Mouse (Mus musculus) limb, embryonic 15.5 days (tissue): ENCODE measurements around the gene Lat. TPM values are rescaled to one million over a fixed set of nuclear protein-coding genes. Genes with fewer than 3 reads are reported as not detected.

Experiments used
- ATAC-seq: fragments of 200-750 bp; cut with Nextera tagmentation; 2 replicates; pipeline ENCODE4 v1.8.0; 2017; ENCODE audit warnings: low read depth, moderate TSS enrichment; ENCODE audit not compliant: insufficient number of reproducible peaks, low FRiP score, low TSS enrichment
- H3K27ac ChIP-seq: fragments of 300-500 bp; sonication (generic); 2 replicates; pipeline ENCODE4 v1.5.1; 2015; ENCODE audit warnings: moderate library complexity, mild to moderate bottlenecking, inconsistent platforms
- H3K27me3 ChIP-seq: fragments of 300-500 bp; sonication (generic); 2 replicates; pipeline ENCODE4 v1.6.1; 2015; ENCODE audit warnings: inconsistent platforms
- H3K36me3 ChIP-seq: fragments of 300-500 bp; sonication (generic); 2 replicates; pipeline ENCODE4 v1.6.1; 2015; ENCODE audit warnings: inconsistent platforms
- H3K4me1 ChIP-seq: fragments of 300-500 bp; sonication (generic); 2 replicates; pipeline ENCODE4 v1.6.1; 2015; ENCODE audit warnings: inconsistent platforms
- H3K4me2 ChIP-seq: fragments of 300-500 bp; sonication (generic); 2 replicates; pipeline ENCODE4 v1.6.1; 2015; ENCODE audit warnings: mild to moderate bottlenecking, inconsistent platforms
- H3K4me3 ChIP-seq: fragments of 300-500 bp; sonication (generic); 2 replicates; pipeline ENCODE4 v1.5.1; 2015; ENCODE audit warnings: mild to moderate bottlenecking, inconsistent platforms
- H3K9ac ChIP-seq: fragments of 300-500 bp; sonication (generic); 2 replicates; pipeline ENCODE4 v1.6.1; 2015; ENCODE audit warnings: inconsistent platforms
- H3K9me3 ChIP-seq: fragments of 300-500 bp; sonication (generic); 2 replicates; pipeline ENCODE4 v1.6.1; 2016; ENCODE audit warnings: inconsistent platforms
- WGBS: fragments of 180-500 bp; shearing (Covaris S2); methylation state at CpG from one replicate; pipeline ENCODE4 v1.1.7; 2015; 5-methylcytosine and 5-hydroxymethylcytosine counted together
- polyA plus RNA-seq: library from polyadenylated mRNA; unstranded; fragments of >200 nt; fragmentation: Nextera tagmentation; extraction: Ambion mirVana; gene quantifications from 2 replicates; pipeline ENCODE4 v1.2.1, GENCODE M21; 2015

Gene Lat
- polyA plus RNA-seq, 1 experiment from 2014 or later: 1.8 TPM

GRCm38 (mm10) chr7:126363038-126363437 lies 6.3 kb downstream of the Lat start:
- H3K9ac ChIP-seq: no peak overlapping the region
- ATAC-seq: no peak
- no peak overlapping the region for H3K4me3 ChIP-seq
- no peaks in the 10 kb centered on the region for H3K9me3 ChIP-seq
- H3K36me3 ChIP-seq: peaks cover 13% of the 10 kb centered on the region
- WGBS: 81% methylated on average over 6 of the region's 6 CpGs
- H3K4me2 ChIP-seq: no peak overlapping the region
- no peaks in the 10 kb centered on the region for H3K4me1 ChIP-seq
- no peaks in the 10 kb centered on the region for H3K27me3 ChIP-seq
- H3K27ac ChIP-seq: no peak overlapping the region

GRCm38 (mm10) chr7:126359049-126359448 lies 10.3 kb downstream of the Lat start:
- no peak overlapping the region for H3K4me2 ChIP-seq
- H3K9me3 ChIP-seq: no peaks in the 10 kb centered on the region
- no peaks in the 10 kb centered on the region for H3K36me3 ChIP-seq
- H3K27ac ChIP-seq: no peak overlapping the region
- H3K9ac ChIP-seq: no peak overlapping the region
- no peaks in the 10 kb centered on the region for H3K4me1 ChIP-seq
- WGBS: 59% methylated on average over 13 of the region's 13 CpGs
- H3K27me3 ChIP-seq: no peaks in the 10 kb centered on the region
- ATAC-seq: no peak
- H3K4me3 ChIP-seq: no peak overlapping the region

GRCm38 (mm10) chr7:126358413-126358812 lies 11.0 kb downstream of the Lat start:
- WGBS: 91% methylated on average over 9 of the region's 9 CpGs
- H3K9ac ChIP-seq: no peak overlapping the region

GRCm38 (mm10) chr7:126357838-126358237 lies 11.5 kb downstream of the Lat start:
- Histone ChIP-seq H3K36me3 (no peaks in the 10 kb centered on the region), H3K4me3 (no peak overlapping the region), H3K27me3 (no peaks in the 10 kb centered on the region), H3K27ac (no peak overlapping the region), H3K9ac (no peak overlapping the region), H3K9me3 (no peaks in the 10 kb centered on the region), H3K4me2 (no peak overlapping the region), H3K4me1 (no peaks in the 10 kb centered on the region)
- 83% methylated on average over 6 of the region's 6 CpGs for WGBS
- no peak for ATAC-seq

More at GRCm38 (mm10) chr7:126358413-126358812, 11.0 kb downstream of the Lat start:
- H3K27ac ChIP-seq: no peak overlapping the region
- H3K9me3 ChIP-seq: no peaks in the 10 kb centered on the region
- H3K4me3 ChIP-seq: no peak overlapping the region
- ATAC-seq: no peak
- H3K27me3 ChIP-seq: no peaks in the 10 kb centered on the region
- no peak overlapping the region for H3K4me2 ChIP-seq
- no peaks in the 10 kb centered on the region for H3K36me3 ChIP-seq
- no peaks in the 10 kb centered on the region for H3K4me1 ChIP-seq

- Histone ChIP-seq H3K27ac (no peak overlapping the region), H3K4me3 (no peak overlapping the region), H3K9me3 (no peaks in the 10 kb centered on the region), H3K4me1 (no peaks in the 10 kb centered on the region), H3K27me3 (no peaks in the 10 kb centered on the region), H3K4me2 (no peak overlapping the region), H3K36me3 (no peaks in the 10 kb centered on the region), H3K9ac (no peak overlapping the region)
- ATAC-seq: no peak
- 52% methylated on average over 7 of the region's 7 CpGs for WGBS
Measured at GRCm38 (mm10) chr7:126356793-126357591, 12.4 kb downstream of the Lat start.

- 56% methylated on average over 5 of the region's 5 CpGs for WGBS
- H3K4me3 ChIP-seq: no peak overlapping the region
- no peak overlapping the region for H3K9ac ChIP-seq
- no peaks in the 10 kb centered on the region for H3K9me3 ChIP-seq
- no peak overlapping the region for H3K4me2 ChIP-seq
- ATAC-seq: no peak
- H3K36me3 ChIP-seq: no peaks in the 10 kb centered on the region
- no peak overlapping the region for H3K27ac ChIP-seq
- H3K4me1 ChIP-seq: no peaks in the 10 kb centered on the region
- no peaks in the 10 kb centered on the region for H3K27me3 ChIP-seq
Measured at GRCm38 (mm10) chr7:126355847-126356597, 13.3 kb downstream of the Lat start.

- H3K27ac ChIP-seq: no peak overlapping the region
- 54% methylated on average over 14 of the region's 14 CpGs for WGBS
- H3K4me3 ChIP-seq: no peak overlapping the region
- no peak overlapping the region for H3K9ac ChIP-seq
- H3K4me1 ChIP-seq: no peaks in the 10 kb centered on the region
- H3K9me3 ChIP-seq: no peaks in the 10 kb centered on the region
- no peak for ATAC-seq
- no peaks in the 10 kb centered on the region for H3K36me3 ChIP-seq
- H3K4me2 ChIP-seq: no peak overlapping the region
- no peaks in the 10 kb centered on the region for H3K27me3 ChIP-seq
Measured at GRCm38 (mm10) chr7:126354738-126355614, 14.4 kb downstream of the Lat start.

GRCm38 (mm10) chr7:126353994-126354365 lies 15.4 kb downstream of the Lat start:
- H3K9me3 ChIP-seq: no peaks in the 10 kb centered on the region
- no peak for ATAC-seq
- H3K27me3 ChIP-seq: no peaks in the 10 kb centered on the region
- H3K9ac ChIP-seq: no peak overlapping the region
- no peak overlapping the region for H3K4me3 ChIP-seq
- no peaks in the 10 kb centered on the region for H3K36me3 ChIP-seq
- no peak overlapping the region for H3K4me2 ChIP-seq
- 80% methylated on average over 3 of the region's 3 CpGs for WGBS
- no peaks in the 10 kb centered on the region for H3K4me1 ChIP-seq
- H3K27ac ChIP-seq: no peak overlapping the region

- H3K9me3 ChIP-seq: no peaks in the 10 kb centered on the region
- no peaks in the 10 kb centered on the region for H3K27me3 ChIP-seq
- no peak for ATAC-seq
- no peak overlapping the region for H3K9ac ChIP-seq
- H3K4me2 ChIP-seq: no peak overlapping the region
- no peak overlapping the region for H3K27ac ChIP-seq
- 60% methylated on average over 11 of the region's 11 CpGs for WGBS
- H3K36me3 ChIP-seq: no peaks in the 10 kb centered on the region
- H3K4me1 ChIP-seq: no peaks in the 10 kb centered on the region
- no peak overlapping the region for H3K4me3 ChIP-seq
Measured at GRCm38 (mm10) chr7:126353251-126353993, 15.9 kb downstream of the Lat start.

- no peak overlapping the region for H3K4me3 ChIP-seq
- no peak overlapping the region for H3K9ac ChIP-seq
- no peaks in the 10 kb centered on the region for H3K9me3 ChIP-seq
- 55% methylated on average over 10 of the region's 10 CpGs for WGBS
- no peak overlapping the region for H3K4me2 ChIP-seq
- H3K36me3 ChIP-seq: no peaks in the 10 kb centered on the region
- H3K4me1 ChIP-seq: no peaks in the 10 kb centered on the region
- H3K27me3 ChIP-seq: no peaks in the 10 kb centered on the region
- no peak for ATAC-seq
- no peak overlapping the region for H3K27ac ChIP-seq
Measured at GRCm38 (mm10) chr7:126351419-126351951, 17.9 kb downstream of the Lat start.

- Histone ChIP-seq H3K27me3 (no peaks in the 10 kb centered on the region), H3K9ac (no peak overlapping the region), H3K36me3 (no peaks in the 10 kb centered on the region), H3K9me3 (no peaks in the 10 kb centered on the region), H3K4me2 (no peak overlapping the region), H3K27ac (no peak overlapping the region), H3K4me3 (no peak overlapping the region), H3K4me1 (no peaks in the 10 kb centered on the region)
- no peak for ATAC-seq
- WGBS: 65% methylated on average over 20 of the region's 20 CpGs
Measured at GRCm38 (mm10) chr7:126350748-126351418, 18.5 kb downstream of the Lat start.
